Mouse (Mus musculus): Measurements from ENCODE around the gene Aldh1l2. TPM values are rescaled to one million over a fixed set of nuclear protein-coding genes. Genes with fewer than 3 reads are reported as not detected.

The Aldh1l2 gene
- total RNA-seq, 4 experiments from 2014 or later = 0.89 to 1.8 (median 0.97) TPM

- DNase-seq = no peak
Measured at GRCm38 (mm10) chr10:83448582-83448981, 85.4 kb downstream of the Aldh1l2 start.

Other genes with a start within 250 kb of the Aldh1l2 start
- 10 to 100 TPM in 1 of 4 experiments, 1 to 10 TPM in 3; 7.2 to 10.5 (median 9.4) TPM for gene Slc41a2, start 196.3 kb downstream of the Aldh1l2 start, total RNA-seq (2022)
- gene D10Wsu102e, start 173.9 kb downstream of the Aldh1l2 start, total RNA-seq (2022) = 1 to 10 TPM in 2 of 4 experiments, under 1 TPM in 2; 0.75 to 1.8 (median 1.0) TPM
- gene Washc4, start 9.6 kb upstream of the Aldh1l2 start, total RNA-seq (2022) = 10 to 100 TPM; 24.7 to 31.3 (median 29.1) TPM
- 100 to 1,000 TPM in 3 of 4 experiments, 10 to 100 TPM in 1; 86.1 to 199 (median 103) TPM for gene Appl2, start 114.6 kb upstream of the Aldh1l2 start, total RNA-seq (2022)
- 10 to 100 TPM; 15.5 to 38.8 (median 25.8) TPM for gene 1500009L16Rik, start 188.7 kb upstream of the Aldh1l2 start, total RNA-seq (2022)

Data from adrenal gland, adult 8-10 months (tissue).